ENCODE assay signal across 19 mouse cellular contexts in genomic region chr7:138066921-138067320, GRCm38 (mm10).
A peak's percentile ranks its signal among the peaks of the same experiment; 100 is the strongest.
DNase-seq lines count a peak whose midpoint lies in the region; ATAC-seq and TF ChIP-seq lines count a peak whose summit lies in the region.
"Had no signal": no experiment of that assay in that cellular context is flagged by ENCODE, and none has a peak within 500 bp of the region (broad histone marks: within the 10 kb centered on the region; RNA-seq: fewer than 3 reads in every experiment).

No protein-coding gene starts in this region.

- no peak for ATAC-seq in midbrain, postnatal 0 days (ENCODE audit: low FRiP score)
- ATAC-seq in midbrain, embryonic 15.5 days (replicated peaks) = no peak
- ATAC-seq in intestine, embryonic 15.5 days = no peak
- ATAC-seq: forebrain, embryonic 16.5 days; hindbrain, embryonic 16.5 days; Patski had no signal

- TF ChIP-seq CTCF in midbrain, postnatal 0 days (IDR thresholded peaks at IDR 0.05) = no peak

- H3K9ac ChIP-seq in midbrain, postnatal 0 days (replicated peaks; ENCODE audit: low read length, poor library complexity, severe bottlenecking) = no peak overlapping the region
- H3K9ac ChIP-seq in midbrain, embryonic 15.5 days = no peak overlapping the region
- no peak overlapping the region for H3K9ac ChIP-seq in intestine, embryonic 15.5 days
- H3K9ac ChIP-seq: embryonic facial prominence, embryonic 13.5 days; forebrain, embryonic 12.5 days had no signal

- H3K27ac ChIP-seq in midbrain, postnatal 0 days (ENCODE audit: low read depth, low read length) = no peak overlapping the region
- H3K27ac ChIP-seq in midbrain, embryonic 15.5 days = no peak overlapping the region
- no peak overlapping the region for H3K27ac ChIP-seq in intestine, embryonic 15.5 days
- H3K27ac ChIP-seq: embryonic facial prominence, embryonic 13.5 days; forebrain, embryonic 12.5 days; heart, embryonic 10.5 days had no signal

- no peaks in the 10 kb centered on the region for H3K4me1 ChIP-seq in midbrain, postnatal 0 days (ENCODE audit: insufficient read depth, low read length)
- H3K4me1 ChIP-seq in midbrain, embryonic 15.5 days = no peaks in the 10 kb centered on the region
- no peaks in the 10 kb centered on the region for H3K4me1 ChIP-seq in intestine, embryonic 15.5 days (replicated peaks)
- H3K4me1 ChIP-seq: embryonic facial prominence, embryonic 13.5 days; forebrain, embryonic 12.5 days; heart, embryonic 10.5 days had no signal

- no peaks in the 10 kb centered on the region for H3K27me3 ChIP-seq in midbrain, postnatal 0 days (ENCODE audit: insufficient read depth, low read length)
- no peaks in the 10 kb centered on the region for H3K27me3 ChIP-seq in midbrain, embryonic 15.5 days (replicated peaks)
- no peaks in the 10 kb centered on the region for H3K27me3 ChIP-seq in intestine, embryonic 15.5 days (replicated peaks)
- H3K27me3 ChIP-seq: embryonic facial prominence, embryonic 13.5 days; forebrain, embryonic 12.5 days; Patski had no signal

- peak; percentile 23 to 24 for DNase-seq in cerebellum, postnatal 14 days
- DNase-seq in cerebellum, adult 9-10 months = no peak
- DNase-seq in midbrain, postnatal 0 days (ENCODE audit: low spot score) = peak; percentile 38
- DNase-seq in adrenal gland, adult 8-10 months = peak; percentile 47
- peak; percentile 42 to 58 for DNase-seq in adrenal gland, postnatal 36 days
- DNase-seq: cerebellum, adult 2 months; cerebellum, postnatal 36 days; gastrocnemius, postnatal 10 days; heart, adult 18-20 months; heart, postnatal 10 days; kidney, adult 18-20 months had no signal

- 68% methylated on average over 4 of the region's 4 CpGs for WGBS in midbrain, postnatal 0 days
- 73% methylated on average over 4 of the region's 4 CpGs for WGBS in midbrain, embryonic 15.5 days
- WGBS in intestine, embryonic 15.5 days = 77% methylated on average over 4 of the region's 4 CpGs

- H3K4me3 ChIP-seq in midbrain, postnatal 0 days (ENCODE audit: low read depth, low read length) = no peak overlapping the region
- H3K4me3 ChIP-seq in midbrain, embryonic 15.5 days = no peak overlapping the region
- no peak overlapping the region for H3K4me3 ChIP-seq in intestine, embryonic 15.5 days (replicated peaks)
- H3K4me3 ChIP-seq: embryonic facial prominence, embryonic 13.5 days; forebrain, embryonic 12.5 days; heart, embryonic 10.5 days had no signal

- no peak overlapping the region for H3K4me2 ChIP-seq in midbrain, postnatal 0 days (ENCODE audit: low read depth, low read length, poor library complexity, severe bottlenecking)
- H3K4me2 ChIP-seq in midbrain, embryonic 15.5 days = no peak overlapping the region
- H3K4me2 ChIP-seq in intestine, embryonic 15.5 days (replicated peaks) = no peak overlapping the region
- H3K4me2 ChIP-seq: embryonic facial prominence, embryonic 13.5 days; forebrain, embryonic 12.5 days had no signal

- H3K9me3 ChIP-seq in midbrain, postnatal 0 days (ENCODE audit: low read length) = no peaks in the 10 kb centered on the region
- no peaks in the 10 kb centered on the region for H3K9me3 ChIP-seq in midbrain, embryonic 15.5 days
- no peaks in the 10 kb centered on the region for H3K9me3 ChIP-seq in intestine, embryonic 15.5 days
- H3K9me3 ChIP-seq: embryonic facial prominence, embryonic 13.5 days; forebrain, embryonic 12.5 days; heart, embryonic 10.5 days had no signal

- H3K36me3 ChIP-seq in midbrain, postnatal 0 days (ENCODE audit: insufficient read depth, low read length) = no peaks in the 10 kb centered on the region
- no peaks in the 10 kb centered on the region for H3K36me3 ChIP-seq in midbrain, embryonic 15.5 days (replicated peaks)
- no peaks in the 10 kb centered on the region for H3K36me3 ChIP-seq in intestine, embryonic 15.5 days
- H3K36me3 ChIP-seq: embryonic facial prominence, embryonic 13.5 days; forebrain, embryonic 12.5 days; heart, embryonic 10.5 days had no signal
